Mouse (Mus musculus): ENCODE results near the gene Creb5. TPM values are rescaled to one million over a fixed set of nuclear protein-coding genes. Genes with fewer than 3 reads are reported as not detected.

The Creb5 gene
- total RNA-seq, 2 experiments from 2014 or later: 6.7 to 9.5 TPM

- intact Hi-C loops (cut with DNase I; ENCODE audit: low total_unique reads): no loop called here
Observed at GRCm38 (mm10) chr6:53615440-53616211, 328.6 kb downstream of the Creb5 start.

DNA sequence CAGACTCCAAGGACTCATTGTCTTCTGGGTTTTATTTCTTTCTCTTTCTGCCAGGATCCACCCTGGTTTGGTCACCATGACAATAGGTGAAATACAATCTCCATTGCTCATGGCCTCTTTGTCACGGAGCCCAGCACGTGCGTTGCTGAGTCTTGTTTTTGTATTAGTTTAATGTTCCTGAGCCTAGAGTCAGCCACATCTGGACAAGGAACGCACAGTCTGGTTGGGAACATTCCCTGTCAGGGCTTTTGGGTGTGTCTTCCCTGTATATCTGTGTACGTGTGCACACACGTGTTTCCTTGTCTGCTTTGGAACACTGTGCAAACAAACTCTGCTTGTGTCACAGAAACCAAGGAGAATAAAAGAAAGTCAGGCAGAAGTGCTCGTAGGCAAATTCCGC is 331.1 kb downstream of the Creb5 start:
- peak; percentile 71 for DNase-seq
- intact Hi-C loops (cut with DNase I; ENCODE audit: low total_unique reads): no loop called here

More at GRCm38 (mm10) chr6:53615440-53616211, 328.6 kb downstream of the Creb5 start:
- no peak for DNase-seq

- no peak for DNase-seq
- intact Hi-C loops (cut with DNase I; ENCODE audit: low total_unique reads): no loop called here
Observed at GRCm38 (mm10) chr6:53619676-53620075, 332.6 kb downstream of the Creb5 start.

- no peak for DNase-seq
- intact Hi-C loops (cut with DNase I; ENCODE audit: low total_unique reads): no loop called here
Observed at GRCm38 (mm10) chr6:53621295-53621694, 334.2 kb downstream of the Creb5 start.

DNA sequence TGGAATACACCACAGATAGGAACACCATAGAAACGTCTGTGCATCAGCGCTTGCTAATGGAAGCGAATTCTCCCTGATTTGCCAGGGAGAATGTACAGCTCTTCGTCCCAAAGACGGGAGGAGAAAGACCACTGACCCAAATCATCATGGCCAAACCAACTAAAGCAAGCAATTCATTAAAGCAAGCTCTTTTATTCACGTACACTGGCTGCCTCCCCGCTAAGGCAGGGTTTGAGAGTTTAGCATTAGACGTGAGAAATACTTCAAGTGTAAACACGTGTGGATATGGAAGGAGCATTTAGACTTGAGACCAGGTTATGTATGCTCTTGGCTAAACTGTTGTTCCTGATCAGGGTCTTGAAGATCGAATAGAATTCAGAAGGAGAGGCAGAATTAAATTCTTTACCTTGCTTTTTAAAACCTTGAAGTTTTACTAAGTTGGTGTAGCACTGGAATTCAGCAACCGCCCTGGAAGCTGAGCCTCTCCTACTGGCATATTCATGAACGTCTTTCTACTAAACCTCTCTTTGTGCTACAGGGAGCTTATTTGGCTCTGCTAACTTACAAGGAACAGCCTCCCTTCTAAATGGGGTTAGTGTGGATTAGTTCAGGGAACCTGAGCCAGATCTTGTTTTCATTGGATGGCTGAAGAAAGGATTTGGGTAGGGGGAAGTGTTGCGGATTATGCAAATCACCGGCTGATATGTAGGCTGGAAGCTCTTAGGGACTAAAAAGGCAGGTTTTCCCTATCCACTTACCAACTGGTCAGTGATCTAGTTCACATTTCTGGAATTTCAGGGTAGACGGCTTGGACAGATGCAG is 337.6 kb downstream of the Creb5 start:
- intact Hi-C loops (cut with DNase I; ENCODE audit: low total_unique reads): no loop called here
- DNase-seq: no peak

DNA sequence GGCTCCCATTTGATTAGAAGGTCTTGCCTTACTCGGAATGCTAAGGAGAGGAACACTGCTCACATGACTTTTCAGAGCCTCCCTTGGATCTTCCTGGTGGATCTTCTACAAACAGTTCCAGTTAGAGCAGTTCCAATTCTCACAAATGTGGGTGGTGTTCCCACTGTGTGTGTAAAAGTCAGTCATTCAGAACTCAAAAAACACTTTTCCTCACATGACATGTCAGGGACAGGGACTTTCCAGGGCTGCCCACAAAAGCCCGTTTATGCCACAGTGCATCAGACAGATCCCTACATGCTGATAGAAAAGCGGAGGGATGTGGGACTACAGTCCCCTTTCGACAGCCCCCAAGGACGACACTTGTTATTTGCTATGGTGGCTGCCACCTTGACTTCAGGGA is 339.0 kb downstream of the Creb5 start:
- intact Hi-C loops (cut with DNase I; ENCODE audit: low total_unique reads): no loop called here
- DNase-seq: no peak

DNA sequence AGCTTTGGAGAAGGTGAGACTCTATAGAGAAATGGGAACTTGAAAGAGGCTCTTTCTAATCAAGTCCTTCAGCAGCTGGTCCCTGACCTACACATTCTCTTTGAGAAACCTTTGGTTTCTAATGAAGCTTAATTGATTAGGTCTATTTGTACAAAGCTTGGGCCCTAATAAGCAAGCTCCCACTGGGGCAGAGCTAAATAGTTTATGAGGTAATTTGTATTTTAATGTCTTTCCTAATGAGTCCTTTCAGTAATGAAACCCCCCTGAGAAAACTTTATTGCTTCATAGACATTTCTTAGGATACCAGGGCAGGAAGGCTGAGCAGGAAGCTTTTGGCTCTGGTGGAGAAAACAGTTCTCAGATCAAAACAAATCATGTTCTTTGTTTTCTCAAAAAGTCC is 341.6 kb downstream of the Creb5 start:
- intact Hi-C loops (cut with DNase I; ENCODE audit: low total_unique reads): no loop called here
- no peak for DNase-seq

DNA sequence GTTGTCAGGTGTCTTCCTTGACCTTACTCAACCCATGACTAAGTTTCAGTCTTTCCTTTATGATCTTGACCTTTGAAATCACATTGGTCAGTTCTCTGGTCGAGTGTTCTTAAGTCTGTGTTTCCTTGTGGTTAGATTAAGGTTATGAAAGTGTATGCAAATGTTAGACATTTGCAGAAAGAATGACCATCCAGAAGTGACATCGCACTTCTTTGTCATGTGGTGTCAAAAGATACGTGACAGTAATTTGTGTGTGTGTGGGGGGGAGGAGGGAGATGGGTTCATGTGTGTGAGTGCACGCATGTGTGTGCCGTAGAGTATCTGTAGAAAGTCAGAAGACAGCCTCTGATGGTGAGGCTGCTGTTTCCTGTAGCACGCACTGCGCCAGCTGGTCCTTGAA is 348.4 kb downstream of the Creb5 start:
- intact Hi-C loops (cut with DNase I; ENCODE audit: low total_unique reads): no loop called here
- no peak for DNase-seq

DNA sequence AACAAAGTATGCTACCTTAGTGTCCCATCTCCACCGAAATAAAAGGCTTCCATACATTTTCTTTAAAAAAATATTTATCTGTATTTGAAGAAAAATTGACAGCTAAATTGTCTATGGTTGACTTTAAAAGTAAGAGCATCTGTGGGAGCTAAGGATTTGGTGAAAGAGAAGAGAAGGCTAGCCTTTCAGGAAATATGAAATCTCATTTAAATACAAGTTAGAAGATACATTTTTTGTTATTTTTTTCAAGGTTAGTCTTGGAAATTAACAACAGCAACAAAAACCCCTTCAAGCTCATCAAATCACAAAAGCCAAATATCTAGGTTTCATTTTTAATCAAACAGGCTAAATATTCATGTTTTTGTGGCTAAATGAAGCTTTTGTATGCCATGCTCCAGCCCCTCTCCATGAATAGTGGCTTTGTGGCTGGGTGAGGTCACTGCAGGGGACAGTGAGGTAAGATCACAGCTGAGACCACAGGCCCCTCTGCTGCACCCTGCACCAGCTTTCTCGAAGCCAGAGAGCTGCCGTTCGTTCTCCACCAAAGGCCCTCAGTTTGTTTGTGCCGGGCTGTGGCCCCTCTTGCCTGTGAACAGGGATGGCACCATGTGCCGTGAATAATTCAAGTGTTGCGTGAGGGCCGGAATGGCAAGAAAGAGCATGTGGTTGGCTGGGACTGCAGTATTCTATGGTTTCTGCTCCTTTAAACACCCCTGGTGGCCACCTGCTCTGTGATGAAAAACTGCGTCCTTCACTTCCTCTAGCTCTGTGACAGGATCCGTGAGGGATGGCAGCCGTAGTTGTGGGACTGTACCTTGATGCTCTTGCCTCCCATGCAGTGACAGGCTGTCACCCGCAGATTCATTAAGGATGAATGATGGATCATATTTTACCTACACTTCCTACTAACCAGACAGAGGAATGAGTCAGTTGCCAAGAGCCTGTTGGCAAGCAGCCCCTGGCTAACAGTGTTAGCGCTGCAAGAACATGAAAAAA is 350.6 kb downstream of the Creb5 start:
- peak; percentile 28 for DNase-seq
- intact Hi-C loops (cut with DNase I; ENCODE audit: low total_unique reads): no loop called here

GRCm38 (mm10) chr6:53641633-53642605 is 354.8 kb downstream of the Creb5 start:
- no peak for DNase-seq
- intact Hi-C loops (cut with DNase I; ENCODE audit: low total_unique reads): no loop called here

- no peak for DNase-seq
- intact Hi-C loops (cut with DNase I; ENCODE audit: low total_unique reads): no loop called here
Observed at GRCm38 (mm10) chr6:53642826-53643356, 355.8 kb downstream of the Creb5 start.

DNA sequence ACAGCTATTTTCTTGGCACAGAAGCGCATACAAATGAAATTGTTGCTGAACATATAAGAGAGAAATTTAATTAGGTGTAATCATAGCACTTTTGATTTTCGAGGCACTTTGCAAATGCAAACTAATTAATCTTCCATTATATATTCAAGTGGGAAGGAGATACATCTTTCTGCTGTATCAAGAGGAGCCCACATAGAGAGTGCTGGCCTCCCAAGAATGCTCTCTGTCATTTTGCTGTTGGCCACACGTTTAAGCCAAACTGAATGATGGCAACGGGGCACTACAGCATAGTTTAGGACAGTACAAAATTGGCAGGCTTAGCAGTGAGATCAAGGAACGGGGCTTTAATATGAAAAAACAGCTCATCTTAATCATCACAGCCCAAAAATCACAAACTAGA is 356.4 kb downstream of the Creb5 start:
- no peak for DNase-seq
- intact Hi-C loops (cut with DNase I; ENCODE audit: low total_unique reads): no loop called here

DNA sequence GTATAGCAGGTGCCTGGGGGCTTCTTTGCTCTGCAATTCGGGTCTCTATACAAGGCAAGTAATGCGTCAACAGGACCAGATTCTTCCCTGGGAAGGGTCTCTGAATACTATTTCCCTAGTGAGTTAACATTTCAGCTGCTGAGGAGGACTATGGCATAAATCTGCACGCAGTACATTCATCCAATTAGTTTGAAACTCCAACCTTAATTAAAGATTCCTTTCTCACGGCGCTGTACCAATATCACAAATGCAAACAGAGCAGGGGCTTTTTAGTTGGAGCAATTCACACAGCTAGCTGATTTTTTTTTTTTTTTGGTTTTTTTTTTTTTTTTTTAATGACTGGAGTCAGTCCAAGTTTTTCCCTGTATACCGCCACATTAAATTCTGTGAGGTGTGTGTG is 357.0 kb downstream of the Creb5 start:
- intact Hi-C loops (cut with DNase I; ENCODE audit: low total_unique reads): no loop called here

DNA sequence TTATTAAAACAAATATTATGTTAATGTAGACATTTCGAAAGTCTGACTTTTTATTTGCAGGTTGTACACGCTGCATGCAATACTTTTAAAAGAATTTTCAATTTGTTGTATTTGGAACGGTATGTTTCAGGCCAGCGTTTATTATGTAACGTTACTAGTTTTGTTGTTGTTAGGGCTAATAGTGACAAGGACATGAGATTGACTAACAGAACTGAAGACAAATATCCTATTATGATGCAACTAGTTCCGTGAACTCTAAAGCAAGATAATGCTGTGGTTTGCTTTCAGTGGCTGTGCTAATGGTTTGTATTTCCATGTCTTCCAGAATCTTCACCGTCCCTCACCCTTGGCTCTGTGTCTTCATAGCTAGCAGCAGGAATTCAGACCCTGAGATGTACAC is 357.9 kb downstream of the Creb5 start:
- intact Hi-C loops (cut with DNase I; ENCODE audit: low total_unique reads): no loop called here
- DNase-seq: no peak

More for the DNA sequence above, 357.0 kb downstream of the Creb5 start:
- DNase-seq: no peak

DNA sequence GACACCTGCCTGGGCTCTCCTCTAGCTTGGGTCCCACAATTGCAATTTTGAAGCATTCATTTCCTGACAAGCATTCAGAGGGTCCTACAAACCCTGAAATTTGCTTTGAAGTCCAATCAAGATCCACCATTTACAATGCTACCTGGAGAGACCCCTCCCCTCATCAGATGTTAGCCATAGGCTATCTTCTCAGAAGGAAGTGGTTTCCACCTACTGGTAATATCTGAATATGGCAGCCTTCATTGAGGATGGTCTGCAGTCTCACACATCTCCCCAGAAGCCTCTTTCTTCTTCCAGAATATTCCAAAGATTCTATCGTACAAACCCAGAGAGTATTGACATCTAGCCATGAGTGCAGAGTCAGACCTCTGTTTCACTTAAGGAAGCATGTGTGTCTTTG is 362.7 kb downstream of the Creb5 start:
- DNase-seq: no peak

GRCm38 (mm10) chr6:53652691-53653090 is 365.6 kb downstream of the Creb5 start:
- DNase-seq: no peak
- intact Hi-C loops (cut with DNase I; ENCODE audit: low total_unique reads): no loop called here

More for the DNA sequence above, 362.7 kb downstream of the Creb5 start:
- intact Hi-C loops (cut with DNase I; ENCODE audit: low total_unique reads): no loop called here

- no peak for DNase-seq
- intact Hi-C loops (cut with DNase I; ENCODE audit: low total_unique reads): no loop called here
Observed at GRCm38 (mm10) chr6:53653706-53654360, 366.8 kb downstream of the Creb5 start.

DNA sequence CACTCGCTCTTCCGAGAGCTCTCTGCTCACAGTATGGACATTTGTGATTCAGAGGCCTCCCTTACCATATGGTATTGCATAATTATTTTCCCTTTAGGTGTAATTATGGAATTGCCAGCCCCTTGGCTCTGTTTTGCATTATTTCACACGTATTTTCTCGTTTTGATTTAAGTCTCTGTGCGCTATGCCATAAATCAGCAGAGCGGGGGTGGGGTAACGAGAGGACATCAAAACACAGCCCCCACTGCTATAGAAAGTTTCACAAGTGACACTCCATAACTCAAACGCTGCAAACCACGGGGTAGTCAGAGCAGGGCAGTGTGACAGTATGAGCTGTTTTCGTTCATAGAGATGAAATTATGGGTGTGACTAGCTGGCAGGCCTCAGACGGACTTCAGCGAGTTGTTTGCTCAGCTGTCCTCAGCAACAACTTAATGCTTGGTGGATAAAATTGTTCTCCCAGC is 367.3 kb downstream of the Creb5 start:
- intact Hi-C loops (cut with DNase I; ENCODE audit: low total_unique reads): no loop called here
- DNase-seq: no peak

Data from gastrocnemius, postnatal 14 days (tissue).